In the genomic region with DNA sequence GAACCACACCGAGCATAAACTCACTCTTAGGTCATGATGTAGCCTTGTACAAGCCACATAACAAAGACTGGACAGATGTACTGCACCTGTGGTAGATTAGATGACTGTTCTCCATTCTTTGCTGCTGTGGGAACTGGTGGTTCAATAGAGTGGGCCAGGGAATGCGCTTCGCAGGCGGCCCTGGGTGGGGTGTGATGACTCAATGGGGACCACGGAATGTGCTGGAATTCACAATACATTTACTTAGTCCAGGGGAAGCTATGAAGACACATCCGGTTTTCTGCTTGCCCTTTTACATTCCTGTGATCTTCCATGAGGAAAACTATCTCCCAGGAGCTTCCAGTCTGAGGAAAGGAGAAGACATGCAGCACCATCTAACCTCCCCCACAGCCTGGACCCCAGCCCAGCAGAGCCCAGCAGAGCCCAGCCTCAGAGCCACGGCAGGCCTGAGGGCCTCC, we compare ENCODE assay signal across 16 mouse cellular contexts. TPM values are rescaled to one million over a fixed set of nuclear protein-coding genes. Genes with fewer than 3 reads are reported as not detected.
A peak's percentile ranks its signal among the peaks of the same experiment; 100 is the strongest.
DNase-seq lines count a peak whose midpoint lies in the region; ATAC-seq lines count a peak whose summit lies in the region.
"Had no signal": no experiment of that assay in that cellular context is flagged by ENCODE, and none has a peak within 500 bp of the region (broad histone marks: within the 10 kb centered on the region; RNA-seq: fewer than 3 reads in every experiment).

No protein-coding gene starts in this region.

- no peaks in the 10 kb centered on the region for H3K9me3 ChIP-seq in kidney, embryonic 16.5 days (ENCODE audit: low read length)
- H3K9me3 ChIP-seq: forebrain, embryonic 10.5 days; heart, embryonic 15.5 days; liver, embryonic 13.5 days; neural tube, embryonic 12.5 days had no signal

- H3K4me3 ChIP-seq in kidney, embryonic 16.5 days (ENCODE audit: low read length), result no peak overlapping the region
- H3K4me3 ChIP-seq: forebrain, embryonic 10.5 days; heart, embryonic 15.5 days; liver, embryonic 13.5 days; neural tube, embryonic 12.5 days had no signal

- no peaks in the 10 kb centered on the region for H3K27me3 ChIP-seq in kidney, embryonic 16.5 days (ENCODE audit: insufficient read depth, low read length)
- H3K27me3 ChIP-seq: heart, embryonic 15.5 days; neural tube, embryonic 12.5 days had no signal

- peak; percentile 47 for ATAC-seq in kidney, embryonic 16.5 days (ENCODE audit: low FRiP score, low TSS enrichment)
- ATAC-seq: activated CD4-positive, CD25-positive, alpha-beta regulatory T cell, adult 4 months; inflammation-experienced regulatory T-cells, adult 6 months had no signal

- H3K4me2 ChIP-seq in kidney, embryonic 16.5 days (replicated peaks; ENCODE audit: low read depth, low read length), result no peak overlapping the region
- H3K4me2 ChIP-seq: heart, embryonic 15.5 days; liver, embryonic 13.5 days; neural tube, embryonic 12.5 days had no signal

- 56% methylated on average over 7 of the region's 7 CpGs for WGBS in kidney, embryonic 16.5 days

- DNase-seq in gastrocnemius, adult 18-20 months (ENCODE audit: low spot score), result peak; percentile 22
- DNase-seq in gastrocnemius, postnatal 25 days, result no peak
- no peak for DNase-seq in kidney, postnatal 25 days
- peak; percentile 54 for DNase-seq in 3134 (ENCODE audit: extremely low read depth, insufficient read length, low spot score)
- peak; percentile 81 for DNase-seq in fibroblast of lung, adult 2 months (ENCODE audit: low read depth)
- DNase-seq in frontal cortex, postnatal 36 days (ENCODE audit: low spot score in 2 of 2), result no peak
- DNase-seq in cerebellum, postnatal 14 days, result no peak
- DNase-seq: cerebellum, adult 11 months; embryo, embryonic 11 days; liver, embryonic 13.5 days had no signal

- H3K27ac ChIP-seq in kidney, embryonic 16.5 days (ENCODE audit: low read length), result no peak overlapping the region; the same call in 1 of the 2 replicates
- H3K27ac ChIP-seq: forebrain, embryonic 10.5 days; heart, embryonic 15.5 days; liver, embryonic 13.5 days; neural tube, embryonic 12.5 days had no signal

- H3K36me3 ChIP-seq in kidney, embryonic 16.5 days (ENCODE audit: insufficient read depth, low read length), result no peaks in the 10 kb centered on the region
- H3K36me3 ChIP-seq: forebrain, embryonic 10.5 days; heart, embryonic 15.5 days; liver, embryonic 13.5 days; neural tube, embryonic 12.5 days had no signal

- H3K9ac ChIP-seq in kidney, embryonic 16.5 days (replicated peaks; ENCODE audit: low read length), result no peak overlapping the region
- H3K9ac ChIP-seq: heart, embryonic 15.5 days; liver, embryonic 13.5 days; neural tube, embryonic 12.5 days had no signal

- peaks cover 40% of the 10 kb centered on the region for H3K4me1 ChIP-seq in kidney, embryonic 16.5 days (ENCODE audit: insufficient read depth, low read length)

RNA-seq across cellular contexts. Expression of gene F2rl1, which starts 20.7 kb away (rescaled TPM):
- total RNA-seq in gastrocnemius, adult 18-20 months (2021), result 1 to 10 TPM in 1 of 2 experiments, under 1 TPM in 1; 0.30 to 1.7 TPM
- under 1 TPM; 0.56 to 0.99 TPM for total RNA-seq in gastrocnemius, postnatal 25 days (2021)
- 11.1 and 11.6 TPM in 2 replicates for polyA plus RNA-seq in kidney, embryonic 16.5 days (2015; fragmentation: Nextera tagmentation; extraction: Ambion mirVana)

Comparison
In these comparisons a context has a peak if more than half of its experiments do, and no peak if none do; other contexts are left out.
1. DNase-seq: peak in gastrocnemius, adult 18-20 months (single experiment), 3134 (single experiment) and fibroblast of lung, adult 2 months (single experiment); none in gastrocnemius, postnatal 25 days (single experiment), kidney, postnatal 25 days (0 of 2), frontal cortex, postnatal 36 days (0 of 2) and cerebellum, postnatal 14 days (0 of 2).